Mouse (Mus musculus) heart, embryonic 13.5 days (tissue): ENCODE data around the gene Rap1b. TPM values are rescaled to one million over a fixed set of nuclear protein-coding genes. Genes with fewer than 3 reads are reported as not detected.

Experiments used
- ATAC-seq: fragments of 200-750 bp; cut with Nextera tagmentation; 2 replicates; pipeline ENCODE4 v1.8.0; 2017; ENCODE audit warnings: moderate TSS enrichment; ENCODE audit not compliant: insufficient number of reproducible peaks, low FRiP score, low TSS enrichment; ENCODE audit errors: extremely low read depth
- H3K27ac ChIP-seq: fragments of 300-500 bp; sonication (generic); replicated peaks from 2 replicates; pipeline ENCODE4 v1.5.1; 2015; ENCODE audit warnings: moderate library complexity, mild to moderate bottlenecking, inconsistent platforms
- H3K27me3 ChIP-seq: fragments of 300-500 bp; sonication (generic); replicated peaks from 2 replicates; pipeline ENCODE4 v1.6.1; 2015; ENCODE audit warnings: mild to moderate bottlenecking, inconsistent platforms
- H3K36me3 ChIP-seq: fragments of 300-500 bp; sonication (generic); 2 replicates; pipeline ENCODE4 v1.6.1; 2015; ENCODE audit warnings: mild to moderate bottlenecking, inconsistent platforms
- H3K4me1 ChIP-seq: fragments of 300-500 bp; sonication (generic); 2 replicates; pipeline ENCODE4 v1.6.1; 2015; ENCODE audit warnings: inconsistent platforms
- H3K4me2 ChIP-seq: fragments of 300-500 bp; sonication (generic); 2 replicates; pipeline ENCODE4 v1.6.1; 2015; ENCODE audit warnings: inconsistent platforms, mild to moderate bottlenecking, moderate library complexity
- H3K4me3 ChIP-seq: fragments of 300-500 bp; sonication (generic); 2 replicates; pipeline ENCODE4 v1.5.1; 2015; ENCODE audit warnings: moderate library complexity, mild to moderate bottlenecking, inconsistent platforms
- H3K9ac ChIP-seq: fragments of 300-500 bp; sonication (generic); 2 replicates; pipeline ENCODE4 v1.6.1; 2015; ENCODE audit warnings: inconsistent platforms, mild to moderate bottlenecking, moderate library complexity
- H3K9me3 ChIP-seq: fragments of 300-500 bp; sonication (generic); 2 replicates; pipeline ENCODE4 v1.6.1; 2016; ENCODE audit warnings: inconsistent platforms
- WGBS: fragments of 180-500 bp; shearing (Covaris S2); methylation state at CpG from one replicate; pipeline ENCODE4 v1.1.7; 2015; ENCODE audit warnings: mixed read lengths; 5-methylcytosine and 5-hydroxymethylcytosine counted together
- polyA plus RNA-seq: library from polyadenylated mRNA; unstranded; fragments of >200 nt; fragmentation: Nextera tagmentation; extraction: Ambion mirVana; gene quantifications from 2 replicates; pipeline ENCODE4 v1.2.1, GENCODE M21; 2015

Gene Rap1b
- polyA plus RNA-seq, 1 experiment from 2014 or later, result 119 TPM

DNA sequence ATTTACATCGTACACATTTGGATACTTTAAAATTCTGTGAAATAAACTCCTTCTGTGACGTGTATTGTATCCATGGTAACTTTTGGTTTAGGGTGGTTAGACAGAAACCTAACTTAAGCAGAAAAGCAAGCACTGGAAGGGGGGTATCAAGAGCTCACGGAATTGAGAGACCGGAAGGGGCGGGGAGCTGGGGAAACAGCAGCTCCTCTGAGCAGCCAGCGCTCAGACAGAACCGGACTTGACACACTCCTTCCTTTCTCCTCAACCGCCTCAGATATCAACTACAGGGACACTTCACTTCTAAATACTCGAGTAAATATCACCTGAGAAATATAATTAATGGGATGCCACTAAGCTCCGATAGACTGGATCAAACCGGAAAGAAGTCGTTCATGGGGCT, 48.7 kb downstream of the Rap1b start:
- no peak for ATAC-seq
- H3K4me3 ChIP-seq, result no peak overlapping the region

DNA sequence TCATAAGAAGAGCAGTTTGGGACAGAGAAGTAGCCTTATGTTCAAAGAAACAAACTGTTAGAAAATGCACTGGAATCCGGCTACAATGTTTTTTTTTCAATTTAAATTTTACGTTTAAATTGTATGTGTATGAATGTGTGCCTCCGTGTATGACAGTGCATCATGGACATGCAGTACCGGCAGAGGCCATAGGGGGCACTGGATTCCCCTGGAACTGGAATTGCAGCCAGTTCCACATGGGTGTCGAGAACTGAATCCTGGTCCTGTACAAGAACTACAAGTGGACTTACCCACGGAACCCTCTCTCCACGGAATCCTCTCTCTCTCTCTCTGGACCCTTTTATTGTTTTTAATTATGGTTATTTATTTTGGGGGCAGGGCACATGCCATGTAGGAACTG, 49.7 kb downstream of the Rap1b start:
- Histone ChIP-seq H3K27ac (no peak overlapping the region), H3K36me3 (no peaks in the 10 kb centered on the region), H3K4me3 (no peak overlapping the region), H3K9ac (no peak overlapping the region), H3K27me3 (no peaks in the 10 kb centered on the region), H3K9me3 (peaks cover 5% of the 10 kb centered on the region; the same call in 1 of the 2 replicates), H3K4me2 (no peak overlapping the region), H3K4me1 (peaks cover 16% of the 10 kb centered on the region)
- ATAC-seq, result no peak
- 92% methylated on average over 7 of the region's 7 CpGs for WGBS

More for the DNA sequence above, 48.7 kb downstream of the Rap1b start:
- no peaks in the 10 kb centered on the region for H3K36me3 ChIP-seq
- H3K4me2 ChIP-seq, result no peak overlapping the region
- 85% methylated on average over 12 of the region's 12 CpGs for WGBS
- peaks cover 5% of the 10 kb centered on the region; the same call in 1 of the 2 replicates for H3K9me3 ChIP-seq
- H3K27ac ChIP-seq, result no peak overlapping the region
- H3K27me3 ChIP-seq, result no peaks in the 10 kb centered on the region
- no peak overlapping the region for H3K9ac ChIP-seq
- H3K4me1 ChIP-seq, result peaks cover 8% of the 10 kb centered on the region

DNA sequence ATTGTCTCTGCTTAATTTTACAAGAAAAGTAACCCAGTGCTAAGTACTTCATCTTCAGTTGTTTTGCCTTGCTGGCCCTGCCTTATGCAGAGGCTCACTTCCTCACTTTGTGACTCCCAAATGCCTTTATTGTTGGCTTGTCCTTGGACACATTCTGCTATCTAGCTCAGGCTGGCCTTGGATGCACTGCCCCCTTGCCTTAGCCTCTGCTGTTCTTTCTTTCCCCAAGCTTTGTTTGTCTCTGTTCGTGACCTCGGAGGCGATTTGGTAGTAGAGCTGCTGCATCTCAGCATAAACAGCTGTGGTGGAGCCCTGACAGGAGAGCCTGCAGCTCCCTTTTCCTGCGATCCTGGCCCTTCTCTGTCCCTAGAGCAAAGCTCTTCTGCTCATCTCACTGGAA, 50.6 kb downstream of the Rap1b start:
- Histone ChIP-seq H3K27ac (no peak overlapping the region), H3K4me2 (no peak overlapping the region), H3K27me3 (no peaks in the 10 kb centered on the region), H3K9ac (no peak overlapping the region), H3K36me3 (peaks cover 1% of the 10 kb centered on the region), H3K4me3 (no peak overlapping the region), H3K4me1 (peaks cover 23% of the 10 kb centered on the region), H3K9me3 (peaks cover 5% of the 10 kb centered on the region; the same call in 1 of the 2 replicates)
- ATAC-seq, result no peak
- 75% methylated on average over 4 of the region's 4 CpGs for WGBS

DNA sequence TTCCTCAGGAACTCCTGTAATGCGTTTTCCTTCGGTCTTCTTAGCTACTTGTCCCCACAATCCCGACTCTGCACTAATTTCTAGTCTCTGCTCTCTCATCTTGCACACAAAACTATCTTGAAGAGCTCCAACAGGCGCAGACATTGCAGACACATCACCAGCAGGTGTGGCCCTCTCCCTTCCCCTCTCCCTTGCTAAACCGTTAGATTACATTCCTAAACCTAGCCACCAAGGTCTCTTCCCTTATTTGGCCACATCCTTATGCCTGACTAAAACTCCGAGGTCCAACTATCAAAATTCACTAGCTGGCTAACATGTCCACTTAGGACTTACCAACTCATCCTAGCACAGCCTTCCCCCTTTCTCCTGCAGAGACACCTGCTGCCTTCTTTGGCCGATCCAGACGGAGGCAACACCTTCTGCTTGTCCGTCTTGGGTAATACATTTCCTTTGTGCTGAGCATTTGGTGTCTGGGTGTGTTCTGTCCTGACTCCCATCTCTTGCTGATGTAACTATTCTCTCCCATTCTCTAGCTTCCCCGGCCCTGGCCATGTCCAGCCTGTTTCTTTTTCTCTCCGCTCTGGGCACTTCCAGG, 52.3 kb downstream of the Rap1b start:
- peak overlapping the region; percentile 88 for H3K4me2 ChIP-seq
- peak overlapping the region; percentile 81 for H3K27ac ChIP-seq
- peak overlapping the region; percentile 98 for H3K4me3 ChIP-seq
- peaks cover 23% of the 10 kb centered on the region for H3K4me1 ChIP-seq
- peak overlapping the region; percentile 81 for H3K9ac ChIP-seq
- 53% methylated on average over 11 of the region's 11 CpGs for WGBS
- no peak for ATAC-seq
- no peaks in the 10 kb centered on the region for H3K27me3 ChIP-seq
- H3K9me3 ChIP-seq, result peaks cover 5% of the 10 kb centered on the region; the same call in 1 of the 2 replicates
- peaks cover 12% of the 10 kb centered on the region for H3K36me3 ChIP-seq

DNA sequence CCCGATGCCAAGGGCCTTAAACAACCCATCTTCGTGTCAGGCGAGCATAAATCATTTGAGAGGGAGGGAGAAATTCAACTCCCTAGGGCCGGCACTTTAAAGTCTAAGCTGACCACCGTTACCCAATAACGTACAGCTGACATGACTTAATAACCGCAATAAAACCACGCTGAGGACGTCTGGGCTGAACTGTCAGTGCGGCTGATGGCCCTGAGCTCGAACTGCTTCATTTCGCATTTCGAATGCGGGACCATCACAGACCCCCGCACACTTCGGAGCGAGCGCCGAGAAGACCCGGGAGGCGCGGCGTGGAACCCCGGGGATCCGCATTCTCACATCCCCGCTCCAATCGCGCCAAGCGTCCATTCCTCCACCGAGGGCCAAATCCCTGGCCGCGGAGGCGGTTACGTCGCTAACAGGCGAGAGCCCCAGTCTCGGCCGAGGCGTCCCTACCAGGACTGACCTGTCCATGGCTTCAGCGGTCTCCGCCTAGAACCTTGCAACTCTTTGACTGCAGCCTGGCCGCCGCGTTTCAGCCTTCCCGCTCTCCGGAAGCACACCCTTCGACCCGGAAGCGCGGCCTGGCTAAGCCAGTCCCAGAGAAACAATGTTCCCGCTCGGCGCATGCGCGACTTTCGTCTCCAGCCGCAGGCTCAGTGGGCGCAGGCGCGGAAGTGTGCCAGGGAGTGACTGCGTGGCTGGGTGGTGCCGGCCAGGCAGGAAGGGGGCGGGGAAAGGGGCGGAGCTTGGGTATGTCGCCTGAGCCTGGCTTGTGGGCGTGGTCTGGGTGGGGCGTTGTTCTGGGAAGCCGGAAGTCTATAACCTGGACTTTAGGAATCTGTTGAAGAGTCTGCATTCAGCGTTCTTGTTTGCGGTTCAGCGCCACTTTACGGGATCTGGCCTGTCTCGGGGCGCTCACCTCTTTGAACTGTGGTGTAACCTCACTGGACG, 53.4 kb downstream of the Rap1b start, which contains the start of gene Nup107:
TSS of gene Nup107 (minus strand) at position 565 of the 951 bp plus-strand sequence.
- H3K4me3 ChIP-seq, result peak within 1 kb of the TSS; percentile 98
- peaks cover 5% of the 10 kb centered on the region; the same call in 1 of the 2 replicates for H3K9me3 ChIP-seq
- no peaks in the 10 kb centered on the region for H3K27me3 ChIP-seq
- peak within 1 kb of the TSS; percentile 94 for H3K9ac ChIP-seq
- H3K4me1 ChIP-seq, result peaks cover 23% of the 10 kb centered on the region
- peak; percentile 98 for ATAC-seq
- peaks cover 20% of the 10 kb centered on the region for H3K36me3 ChIP-seq
- under 1% methylated on average over 75 of the region's 75 CpGs for WGBS
- H3K4me2 ChIP-seq, result peak within 1 kb of the TSS; percentile 88
- peak within 1 kb of the TSS; percentile 83 for H3K27ac ChIP-seq

DNA sequence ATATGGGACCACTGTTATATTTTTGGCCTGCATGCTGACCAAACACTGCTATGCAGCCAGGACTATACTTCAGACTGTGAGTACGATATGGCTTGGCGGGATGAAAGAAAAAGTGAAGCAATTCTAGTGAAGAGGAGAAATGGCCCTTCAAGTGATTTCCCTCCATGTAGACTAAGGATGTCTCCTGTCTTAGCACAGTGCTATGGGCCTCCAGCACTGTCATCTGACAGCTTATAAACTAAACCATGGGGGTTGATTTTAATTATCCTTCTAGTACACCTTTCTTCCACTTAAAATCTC, 54.7 kb downstream of the Rap1b start:
- Histone ChIP-seq H3K4me3 (peak overlapping the region; percentile 98), H3K9ac (peak overlapping the region; percentile 94)

DNA sequence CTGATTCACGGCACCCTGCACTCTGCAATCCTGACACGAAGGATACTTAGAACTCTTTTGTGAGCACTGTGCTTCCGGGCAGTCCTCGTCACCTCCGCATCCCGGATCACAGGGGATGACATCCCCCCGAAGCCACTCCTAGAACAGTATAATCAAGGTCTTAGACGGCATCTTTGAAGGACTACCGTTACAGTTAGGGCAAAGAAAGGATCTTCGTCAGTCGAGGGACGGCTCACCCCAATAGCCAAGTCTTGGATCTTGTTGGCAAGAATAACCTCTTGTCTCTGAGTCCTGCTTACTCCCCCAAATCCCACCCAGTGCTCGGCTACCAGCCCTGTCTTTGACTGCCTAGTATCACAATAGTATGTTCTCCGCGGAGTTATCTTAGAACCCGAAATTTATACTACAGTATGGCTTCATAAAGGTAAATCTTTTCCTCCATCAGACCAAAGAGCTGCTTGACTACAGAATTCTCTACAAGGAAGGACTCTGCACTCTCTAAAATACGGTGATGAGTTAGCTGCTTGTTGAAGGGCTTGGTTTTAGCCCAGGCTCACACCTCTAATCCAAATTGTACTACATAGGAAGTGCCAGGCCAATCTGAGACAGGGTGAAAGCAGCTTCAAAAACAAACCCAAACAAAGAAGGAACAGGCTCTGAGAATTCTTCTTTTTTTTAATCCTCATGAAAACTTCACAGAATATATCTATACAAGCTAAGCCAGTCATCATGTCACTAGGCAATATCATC, 55.2 kb downstream of the Rap1b start:
- Histone ChIP-seq H3K4me2 (peak overlapping the region; percentile 88), H3K27me3 (no peaks in the 10 kb centered on the region), H3K4me1 (peaks cover 23% of the 10 kb centered on the region), H3K9me3 (no peaks in the 10 kb centered on the region), H3K27ac (no peak overlapping the region), H3K36me3 (peaks cover 38% of the 10 kb centered on the region), H3K4me3 (no peak overlapping the region; the same call in 1 of the 2 replicates), H3K9ac (peak overlapping the region; percentile 94; the same call in 1 of the 2 replicates)
- 91% methylated on average over 17 of the region's 17 CpGs for WGBS
- ATAC-seq, result no peak

More for the DNA sequence above, 54.7 kb downstream of the Rap1b start:
- 90% methylated on average over 2 of the region's 2 CpGs for WGBS
- Histone ChIP-seq H3K4me1 (peaks cover 23% of the 10 kb centered on the region), H3K4me2 (peak overlapping the region; percentile 88), H3K27ac (no peak overlapping the region), H3K36me3 (peaks cover 33% of the 10 kb centered on the region), H3K27me3 (no peaks in the 10 kb centered on the region), H3K9me3 (peaks cover under 1% of the 10 kb centered on the region; the same call in 1 of the 2 replicates)
- ATAC-seq, result no peak

DNA sequence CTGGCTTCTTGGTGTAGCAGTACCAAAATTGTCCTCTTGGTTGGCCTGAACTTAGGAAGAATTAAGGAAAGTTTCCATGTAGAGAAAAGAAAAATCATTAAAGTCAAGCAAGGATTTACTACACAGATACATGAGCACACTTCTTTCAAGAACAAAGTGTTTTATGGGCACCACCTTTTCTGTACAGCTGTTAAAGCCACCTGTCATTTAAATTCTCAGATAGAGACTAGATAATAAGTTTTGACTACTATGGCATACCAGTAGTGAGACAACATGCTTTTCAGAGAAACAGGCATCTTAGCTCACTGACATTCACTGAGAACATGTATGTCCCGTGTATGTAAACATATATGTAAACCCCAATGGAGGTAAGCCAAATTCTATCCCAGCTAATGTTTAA, 55.8 kb downstream of the Rap1b start:
- Histone ChIP-seq H3K4me2 (no peak overlapping the region), H3K27me3 (no peaks in the 10 kb centered on the region), H3K27ac (no peak overlapping the region), H3K36me3 (peaks cover 44% of the 10 kb centered on the region), H3K4me3 (no peak overlapping the region), H3K9me3 (no peaks in the 10 kb centered on the region), H3K4me1 (peaks cover 23% of the 10 kb centered on the region), H3K9ac (no peak overlapping the region)
- WGBS, result 96% methylated on average over 1 of the region's 1 CpGs
- no peak for ATAC-seq

DNA sequence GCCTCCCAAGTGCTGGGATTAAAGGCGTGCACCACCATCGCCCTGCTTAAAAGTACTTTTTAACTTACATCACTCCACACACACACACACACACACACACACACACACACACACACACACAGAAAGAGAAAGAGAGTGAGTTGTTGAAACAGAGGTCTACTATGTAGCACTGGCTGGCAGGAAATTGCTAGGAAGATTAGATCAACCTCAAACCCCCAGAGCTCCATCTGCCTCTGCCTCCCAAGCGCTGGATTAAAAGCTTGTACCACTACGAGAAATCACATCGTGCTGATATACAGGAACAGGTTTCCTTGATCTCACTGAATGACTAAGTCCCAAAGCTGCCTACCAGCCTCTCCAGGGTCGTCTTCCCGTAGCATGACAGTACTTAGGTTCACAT, 61.2 kb downstream of the Rap1b start:
- no peak overlapping the region for H3K9ac ChIP-seq
- no peak for ATAC-seq
- H3K4me1 ChIP-seq, result no peaks in the 10 kb centered on the region
- no peak overlapping the region for H3K4me3 ChIP-seq
- no peaks in the 10 kb centered on the region for H3K9me3 ChIP-seq
- no peak overlapping the region for H3K27ac ChIP-seq
- H3K27me3 ChIP-seq, result no peaks in the 10 kb centered on the region
- no peak overlapping the region for H3K4me2 ChIP-seq
- 89% methylated on average over 7 of the region's 7 CpGs for WGBS
- peaks cover 88% of the 10 kb centered on the region for H3K36me3 ChIP-seq

DNA sequence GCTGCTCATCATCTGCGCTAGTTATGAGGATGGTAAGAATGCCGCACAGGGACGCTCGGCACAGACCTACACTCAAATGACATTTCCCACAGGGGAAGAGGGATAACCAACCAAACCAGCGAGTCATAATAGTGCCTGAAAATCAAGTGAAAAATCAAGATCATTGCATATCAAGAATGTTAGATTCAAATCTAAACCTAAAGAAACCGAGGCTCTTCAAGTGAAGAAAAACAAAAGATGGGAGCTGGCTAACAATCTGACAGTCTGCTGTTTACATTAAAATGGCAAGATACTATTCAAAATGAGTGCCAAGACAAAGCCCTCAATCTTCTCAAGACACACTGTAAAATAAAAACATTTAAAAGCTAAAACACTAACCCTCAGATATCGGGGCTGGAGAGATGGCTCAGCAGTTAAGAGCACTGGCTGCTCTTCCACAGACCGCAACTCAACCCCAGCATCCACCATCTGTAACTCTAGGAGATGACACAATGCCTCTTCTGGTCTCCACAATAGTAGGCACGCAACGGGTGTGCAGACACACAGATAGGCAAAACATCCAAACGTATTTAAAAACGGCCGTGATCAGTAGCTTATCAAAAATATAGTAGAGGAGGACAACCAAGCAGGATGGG, 61.9 kb downstream of the Rap1b start:
- H3K4me2 ChIP-seq, result no peak overlapping the region
- no peaks in the 10 kb centered on the region for H3K9me3 ChIP-seq
- ATAC-seq, result no peak
- no peak overlapping the region for H3K4me3 ChIP-seq
- peaks cover 88% of the 10 kb centered on the region for H3K36me3 ChIP-seq
- no peak overlapping the region for H3K9ac ChIP-seq
- no peak overlapping the region for H3K27ac ChIP-seq
- WGBS, result 93% methylated on average over 13 of the region's 13 CpGs
- H3K27me3 ChIP-seq, result no peaks in the 10 kb centered on the region
- no peaks in the 10 kb centered on the region for H3K4me1 ChIP-seq
